Mouse (Mus musculus): ENCODE measurements around the gene Apof.

- TF ChIP-seq POLR2A (IDR thresholded peaks at IDR 0.05; ENCODE audit: insufficient read depth, low read depth, low read length) (no peak), CTCF (IDR thresholded peaks at IDR 0.05; ENCODE audit: insufficient read depth, low read depth, low read length) (no peak)
Observed at GRCm38 (mm10) chr10:128237807-128238480, 30.5 kb upstream of the Apof start.
